Mouse (Mus musculus): Measurements from ENCODE around the gene Sox5.

The Sox5 gene

GRCm38 (mm10) chr6:143826786-143827185, 955.0 kb downstream of the Sox5 start:
- in situ Hi-C loops (cut with MboI, MseI): no loop called here

DNA sequence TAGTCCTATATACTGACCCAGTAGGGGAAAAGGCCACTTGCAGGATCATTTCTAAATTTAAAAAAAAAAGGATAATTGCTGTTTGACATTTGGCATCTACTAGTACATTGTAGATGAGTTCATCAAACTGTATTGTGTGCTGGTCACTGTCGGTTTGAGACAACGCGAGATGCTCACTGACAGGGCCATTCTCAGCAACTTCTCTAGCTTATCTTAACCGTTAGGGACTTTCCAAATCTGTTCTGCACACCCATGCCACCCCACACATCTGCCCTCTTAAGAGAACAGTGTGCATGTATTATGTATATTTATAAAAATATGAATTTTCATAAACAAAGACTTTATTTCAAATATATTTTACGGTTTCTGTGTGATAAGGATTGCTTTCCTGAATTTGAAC, 955.8 kb downstream of the Sox5 start:
- in situ Hi-C loops (cut with MboI, MseI): no loop called here

GRCm38 (mm10) chr6:143825086-143825485, 956.7 kb downstream of the Sox5 start:
- in situ Hi-C loops (cut with MboI, MseI): no loop called here

GRCm38 (mm10) chr6:143788446-143788845, 993.3 kb downstream of the Sox5 start:
- in situ Hi-C loops (cut with MboI, MseI): no loop called here

DNA sequence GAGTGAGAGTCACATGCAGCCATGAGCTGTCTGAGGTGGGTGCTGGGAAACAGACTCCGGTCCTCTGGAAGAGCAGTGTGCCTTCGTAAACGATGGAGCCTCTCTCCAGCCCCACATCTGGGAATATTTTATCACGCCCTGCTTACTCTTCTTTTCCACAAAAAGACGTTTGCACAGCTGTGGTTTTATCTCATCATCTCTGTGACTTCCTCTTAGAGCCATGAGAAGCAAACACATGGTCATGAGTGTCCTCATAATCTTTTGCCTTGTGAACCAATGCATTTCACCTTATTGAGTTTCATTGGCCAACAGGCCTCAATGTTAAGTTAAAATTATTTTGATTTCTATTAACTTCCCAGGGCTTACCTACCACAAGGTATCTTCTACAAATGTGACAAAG, 994.4 kb downstream of the Sox5 start:
- in situ Hi-C loops (cut with MboI, MseI): no loop called here

DNA sequence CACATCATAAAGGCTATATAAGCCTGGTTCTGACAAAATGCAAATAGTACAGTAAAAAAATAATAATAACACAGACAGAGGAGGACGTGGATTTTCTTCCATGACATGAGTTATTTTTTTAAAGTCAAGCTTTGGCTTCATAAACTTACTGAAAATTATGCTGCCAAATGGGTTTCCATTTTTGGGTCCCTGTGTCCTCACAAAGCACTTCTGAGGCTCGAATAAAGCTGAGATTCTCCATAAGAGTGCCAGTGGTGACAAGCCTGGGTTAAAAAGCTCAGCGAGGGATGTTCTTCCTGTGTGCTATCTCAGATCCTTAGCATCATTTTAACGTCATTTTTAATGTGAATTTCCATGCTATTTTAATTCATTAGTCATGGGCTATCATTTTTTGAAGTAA, 996.1 kb downstream of the Sox5 start:
- in situ Hi-C loops (cut with MboI, MseI): no loop called here

Measured in T-helper 2 cell (primary cell).